Mouse (Mus musculus) splenic B cell, adult 2 months (primary cell): ENCODE measurements around the gene Heatr4.
A peak's percentile ranks its signal among the peaks of the same experiment; 100 is the strongest.
"Not testable (repeated sequence)": the region's sequence is repeated elsewhere in the genome, so short reads cannot be mapped to it uniquely, and the experiment has no call there.

Experiments used
- DNase-seq: peaks from one replicate; pipeline ENCODE4 v3.0.0-alpha.2; 2011; ENCODE audit warnings: low read depth, low spot score
- H3K27me3 ChIP-seq: 2 replicates; pipeline ENCODE4 v1.6.1; 2012; ENCODE audit warnings: mild to moderate bottlenecking, low read length, moderate library complexity, mixed read lengths; ENCODE audit not compliant: control insufficient read depth, poor library complexity, insufficient read depth, severe bottlenecking
- H3K36me3 ChIP-seq: 2 replicates; pipeline ENCODE4 v1.6.1; 2012; ENCODE audit warnings: mild to moderate bottlenecking, low read length, moderate library complexity, mixed read lengths; ENCODE audit not compliant: control insufficient read depth, poor library complexity, insufficient read depth, severe bottlenecking

Gene Heatr4

GRCm38 (mm10) chr12:83984752-83985151 lies at the start of gene Heatr4:
Gene Heatr4 (minus strand): TSS chr12:83984852.
- DNase-seq, result no peak
- Histone ChIP-seq H3K27me3 (no peaks in the 10 kb centered on the region), H3K36me3 (no peaks in the 10 kb centered on the region)

GRCm38 (mm10) chr12:84034108-84034507 lies 49.5 kb upstream of the Heatr4 start:
- no peak for DNase-seq
- H3K36me3 ChIP-seq, result no peaks in the 10 kb centered on the region
- no peaks in the 10 kb centered on the region for H3K27me3 ChIP-seq

GRCm38 (mm10) chr12:84033302-84033701 lies 48.6 kb upstream of the Heatr4 start:
- not testable (repeated sequence) for H3K27me3 ChIP-seq, DNase-seq, H3K36me3 ChIP-seq

GRCm38 (mm10) chr12:84032854-84033253 lies 48.2 kb upstream of the Heatr4 start:
- Histone ChIP-seq H3K36me3 (no peaks in the 10 kb centered on the region), H3K27me3 (no peaks in the 10 kb centered on the region)
- DNase-seq, result no peak

- no peaks in the 10 kb centered on the region for H3K36me3 ChIP-seq
- peak; percentile 89 for DNase-seq
- no peaks in the 10 kb centered on the region for H3K27me3 ChIP-seq
These were observed 46.1 kb upstream of the Heatr4 start for GRCm38 (mm10) chr12:84030659-84031332.

GRCm38 (mm10) chr12:84029043-84029442 lies 44.4 kb upstream of the Heatr4 start:
- not testable (repeated sequence) for H3K36me3 ChIP-seq, DNase-seq

GRCm38 (mm10) chr12:84028328-84028727 lies 43.7 kb upstream of the Heatr4 start:
- not testable (repeated sequence) for H3K27me3 ChIP-seq, H3K36me3 ChIP-seq, DNase-seq

More at GRCm38 (mm10) chr12:84029043-84029442, 44.4 kb upstream of the Heatr4 start:
- not testable (repeated sequence) for H3K27me3 ChIP-seq

GRCm38 (mm10) chr12:84025888-84026287 lies 41.2 kb upstream of the Heatr4 start:
- no peaks in the 10 kb centered on the region for H3K27me3 ChIP-seq
- H3K36me3 ChIP-seq, result no peaks in the 10 kb centered on the region
- no peak for DNase-seq

- no peak for DNase-seq
- H3K27me3 ChIP-seq, result no peaks in the 10 kb centered on the region
- H3K36me3 ChIP-seq, result no peaks in the 10 kb centered on the region
These were observed 38.5 kb upstream of the Heatr4 start for GRCm38 (mm10) chr12:84023052-84023745.

GRCm38 (mm10) chr12:84022266-84022665 lies 37.6 kb upstream of the Heatr4 start:
- not testable (repeated sequence) for H3K36me3 ChIP-seq

GRCm38 (mm10) chr12:84020528-84020927 lies 35.9 kb upstream of the Heatr4 start:
- H3K36me3 ChIP-seq, H3K27me3 ChIP-seq: not testable (repeated sequence)
- peak; percentile 33 for DNase-seq

More at GRCm38 (mm10) chr12:84022266-84022665, 37.6 kb upstream of the Heatr4 start:
- H3K27me3 ChIP-seq, DNase-seq: not testable (repeated sequence)

GRCm38 (mm10) chr12:84013701-84014100 lies 29.0 kb upstream of the Heatr4 start:
- no peak for DNase-seq
- H3K27me3 ChIP-seq, result no peaks in the 10 kb centered on the region
- no peaks in the 10 kb centered on the region for H3K36me3 ChIP-seq

GRCm38 (mm10) chr12:84013130-84013529 lies 28.5 kb upstream of the Heatr4 start:
- no peak for DNase-seq
- H3K27me3 ChIP-seq, result no peaks in the 10 kb centered on the region

GRCm38 (mm10) chr12:84011251-84012040 lies 26.8 kb upstream of the Heatr4 start:
- Histone ChIP-seq H3K36me3 (no peaks in the 10 kb centered on the region), H3K27me3 (no peaks in the 10 kb centered on the region)
- peak; percentile 31 for DNase-seq

More at GRCm38 (mm10) chr12:84013130-84013529, 28.5 kb upstream of the Heatr4 start:
- no peaks in the 10 kb centered on the region for H3K36me3 ChIP-seq

- no peak for DNase-seq
- Histone ChIP-seq H3K36me3 (no peaks in the 10 kb centered on the region), H3K27me3 (no peaks in the 10 kb centered on the region)
These were observed 25.5 kb upstream of the Heatr4 start for GRCm38 (mm10) chr12:84010201-84010600.
